Mouse (Mus musculus): ENCODE data around the gene Tmem206. TPM values are rescaled to one million over a fixed set of nuclear protein-coding genes. Genes with fewer than 3 reads are reported as not detected.

Gene Tmem206
- polyA plus RNA-seq, 1 experiment from 2014 or later, result 18.3 TPM

DNA sequence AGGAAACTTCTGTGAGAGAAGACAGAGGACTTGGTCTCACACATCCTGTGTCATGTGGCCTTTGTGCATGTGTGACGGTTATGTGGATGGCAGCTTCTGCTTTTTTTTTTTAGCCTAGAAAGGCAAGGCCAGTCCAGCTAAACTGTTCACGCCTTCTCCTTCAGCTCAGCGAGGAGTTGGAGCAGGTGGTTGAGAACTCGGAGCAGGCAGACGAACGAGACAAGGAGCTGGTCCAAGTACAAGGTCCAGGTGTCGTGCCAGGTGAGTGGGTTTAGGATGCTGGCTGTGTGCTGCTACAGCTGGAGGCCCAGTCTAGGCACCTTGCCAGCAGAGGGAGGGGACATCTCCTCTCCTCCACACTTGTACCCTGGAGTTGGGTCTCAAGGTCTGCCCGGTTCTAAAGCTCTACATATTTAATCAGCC lies 2.3 kb downstream of the Tmem206 start:
- no peak overlapping the region for H3K4me3 ChIP-seq
- 77% methylated on average over 8 of the region's 8 CpGs for WGBS
- H3K9ac ChIP-seq, result no peak overlapping the region
- no peak overlapping the region for H3K4me2 ChIP-seq
- peaks cover 24% of the 10 kb centered on the region for H3K4me1 ChIP-seq
- no peak for ATAC-seq (ENCODE audit: insufficient number of reproducible peaks, insufficient read depth, low FRiP score, low TSS enrichment, low read depth)
- no peaks in the 10 kb centered on the region for H3K27me3 ChIP-seq
- no peaks in the 10 kb centered on the region for H3K9me3 ChIP-seq
- H3K27ac ChIP-seq, result no peak overlapping the region
- 0 out of 2 replicates have a peak, but pooled peaks cover 8% of the 10 kb centered on the region for H3K36me3 ChIP-seq

DNA sequence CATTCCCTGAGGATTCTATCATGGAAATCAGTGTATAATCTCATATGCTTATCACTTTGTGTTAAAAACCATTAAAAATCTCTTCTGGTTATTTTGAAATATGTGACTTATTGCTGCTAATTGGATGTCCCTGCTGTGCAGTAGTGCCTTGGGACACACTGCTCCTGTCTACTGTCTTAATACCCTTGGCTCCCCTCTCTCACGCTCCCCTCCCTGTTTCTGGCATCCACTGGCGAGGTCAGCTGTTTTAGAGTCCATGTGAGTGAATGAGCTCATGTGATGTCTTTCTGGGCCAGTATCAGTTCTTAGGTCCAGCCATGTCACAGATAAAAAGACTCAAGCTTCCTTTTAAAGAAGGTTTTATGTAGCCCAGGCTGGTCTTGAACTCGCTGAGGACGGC lies 4.6 kb downstream of the Tmem206 start:
- Histone ChIP-seq H3K27me3 (no peaks in the 10 kb centered on the region), H3K9ac (no peak overlapping the region), H3K9me3 (no peaks in the 10 kb centered on the region), H3K27ac (no peak overlapping the region), H3K4me1 (peaks cover 22% of the 10 kb centered on the region), H3K4me2 (no peak overlapping the region), H3K4me3 (no peak overlapping the region), H3K36me3 (peaks cover 20% of the 10 kb centered on the region; the same call in 1 of the 2 replicates)
- 88% methylated on average over 4 of the region's 4 CpGs for WGBS
- no peak for ATAC-seq (ENCODE audit: insufficient number of reproducible peaks, insufficient read depth, low FRiP score, low TSS enrichment, low read depth)

DNA sequence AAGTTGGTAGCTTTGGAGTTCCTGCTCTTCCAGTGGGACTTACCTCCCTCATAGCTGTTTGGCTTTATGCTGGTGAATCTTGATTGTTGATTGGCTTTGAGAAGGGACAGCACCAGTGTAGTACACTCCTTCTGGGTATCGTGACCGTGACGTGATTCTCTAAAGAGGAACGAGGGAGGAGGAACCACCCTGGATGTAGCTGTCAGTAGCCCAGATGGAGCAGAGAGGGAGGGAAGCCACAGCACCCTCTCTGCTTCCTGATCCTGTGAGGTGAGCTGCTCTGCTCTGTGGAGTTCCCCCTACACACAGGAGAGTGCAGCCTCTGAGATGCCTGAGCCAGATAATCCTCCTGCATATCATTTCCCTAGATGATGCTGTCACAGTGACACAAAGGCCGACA lies 8.8 kb downstream of the Tmem206 start:
- Histone ChIP-seq H3K36me3 (peaks cover 45% of the 10 kb centered on the region), H3K9me3 (no peaks in the 10 kb centered on the region), H3K27me3 (no peaks in the 10 kb centered on the region), H3K27ac (no peak overlapping the region), H3K4me2 (no peak overlapping the region), H3K4me1 (no peaks in the 10 kb centered on the region), H3K4me3 (no peak overlapping the region), H3K9ac (no peak overlapping the region)
- no peak for ATAC-seq (ENCODE audit: insufficient number of reproducible peaks, insufficient read depth, low FRiP score, low TSS enrichment, low read depth)
- WGBS, result 82% methylated on average over 5 of the region's 5 CpGs

DNA sequence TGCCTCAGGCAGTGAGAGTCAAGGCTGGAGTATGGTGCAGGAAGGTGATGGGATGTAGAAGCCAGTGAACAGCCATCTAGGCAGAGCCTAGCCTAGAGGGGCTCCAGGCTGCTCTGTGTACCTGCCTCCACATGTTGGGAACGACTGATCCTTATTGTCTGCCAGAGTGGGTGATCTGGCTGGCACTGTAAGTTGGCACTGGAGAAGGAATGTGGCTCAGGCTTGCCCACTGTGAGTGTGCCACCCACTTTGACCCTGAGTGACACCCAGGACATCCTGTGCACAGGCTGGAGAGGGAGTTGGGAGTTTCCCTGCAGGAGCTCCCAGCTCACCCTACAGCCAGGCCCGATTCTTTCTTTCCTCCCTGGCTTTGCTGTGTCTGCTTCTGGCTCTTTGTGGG lies 14.2 kb downstream of the Tmem206 start:
- H3K27ac ChIP-seq, result no peak overlapping the region
- H3K4me2 ChIP-seq, result no peak overlapping the region
- H3K9ac ChIP-seq, result no peak overlapping the region
- ATAC-seq (ENCODE audit: insufficient number of reproducible peaks, insufficient read depth, low FRiP score, low TSS enrichment, low read depth), result no peak
- 87% methylated on average over 2 of the region's 2 CpGs for WGBS
- no peaks in the 10 kb centered on the region for H3K4me1 ChIP-seq
- H3K4me3 ChIP-seq, result no peak overlapping the region
- no peaks in the 10 kb centered on the region for H3K27me3 ChIP-seq
- H3K36me3 ChIP-seq, result peaks cover 71% of the 10 kb centered on the region
- H3K9me3 ChIP-seq, result no peaks in the 10 kb centered on the region

DNA sequence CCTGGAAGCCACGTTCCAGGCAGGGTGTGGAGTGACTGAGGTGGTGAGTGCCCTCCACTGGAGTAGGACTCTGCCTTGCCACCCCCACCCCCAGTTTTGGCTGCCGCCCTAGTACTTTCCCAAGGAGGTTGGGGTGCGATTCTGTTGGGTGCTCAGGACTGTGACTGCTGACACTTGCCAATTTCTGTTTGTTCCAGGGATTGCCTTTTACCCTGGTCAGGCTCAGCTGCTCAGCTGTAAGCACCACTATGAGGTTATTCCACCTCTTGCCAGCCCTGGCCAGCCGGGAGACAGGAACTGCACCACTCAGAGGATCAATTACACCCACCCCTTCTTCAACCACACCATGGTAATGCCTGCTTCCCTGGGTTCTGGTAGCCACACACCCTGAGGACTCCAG lies 14.8 kb downstream of the Tmem206 start:
- Histone ChIP-seq H3K9me3 (no peaks in the 10 kb centered on the region), H3K4me3 (no peak overlapping the region), H3K9ac (no peak overlapping the region), H3K36me3 (peaks cover 78% of the 10 kb centered on the region), H3K4me1 (no peaks in the 10 kb centered on the region), H3K27ac (no peak overlapping the region), H3K4me2 (no peak overlapping the region), H3K27me3 (no peaks in the 10 kb centered on the region)
- WGBS, result 89% methylated on average over 4 of the region's 4 CpGs
- ATAC-seq (ENCODE audit: insufficient number of reproducible peaks, insufficient read depth, low FRiP score, low TSS enrichment, low read depth), result no peak

DNA sequence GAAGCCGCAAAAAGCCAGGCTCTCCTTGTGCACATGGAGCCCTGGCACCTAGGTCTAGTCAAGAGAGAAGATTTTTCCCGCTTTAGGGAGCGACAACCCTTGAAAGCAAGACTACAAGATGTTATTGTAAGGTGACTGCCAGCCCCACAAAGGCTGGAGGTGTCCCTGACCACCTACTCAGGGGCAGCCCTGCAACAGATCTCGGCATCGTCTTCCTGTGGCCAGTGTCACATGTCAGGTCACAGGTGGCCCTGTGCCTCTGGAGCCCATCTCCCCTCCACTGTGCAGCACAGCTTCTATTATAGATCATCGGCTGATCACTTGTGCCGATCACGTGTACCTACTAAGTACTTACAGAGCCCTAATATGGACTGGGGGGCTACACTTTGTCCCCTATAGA lies 21.9 kb downstream of the Tmem206 start:
- peaks cover 65% of the 10 kb centered on the region for H3K36me3 ChIP-seq
- 90% methylated on average over 8 of the region's 8 CpGs for WGBS

DNA sequence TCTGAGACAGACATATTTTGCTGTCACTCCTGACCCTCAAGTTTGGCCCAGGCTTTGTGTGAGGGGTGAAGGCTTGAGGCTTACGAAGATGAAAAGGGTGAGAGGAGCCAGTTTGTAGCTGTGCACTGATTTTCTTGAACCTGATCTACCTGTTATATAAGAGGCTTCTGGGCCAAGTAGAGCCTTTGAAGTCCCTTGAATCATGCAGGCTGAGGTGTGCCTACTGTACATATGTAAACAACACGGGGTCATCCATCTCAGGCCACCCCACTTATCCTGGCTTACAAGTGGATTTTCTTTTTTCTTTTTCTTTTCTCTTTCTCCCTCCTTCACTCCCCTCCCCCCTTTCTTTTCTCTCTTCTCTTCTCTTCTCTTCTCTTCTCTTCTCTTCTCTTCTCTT lies 22.9 kb downstream of the Tmem206 start:
- H3K36me3 ChIP-seq, result peaks cover 55% of the 10 kb centered on the region

More for the DNA sequence above, 21.9 kb downstream of the Tmem206 start:
- no peak for ATAC-seq (ENCODE audit: insufficient number of reproducible peaks, insufficient read depth, low FRiP score, low TSS enrichment, low read depth)
- Histone ChIP-seq H3K4me1 (peaks cover 13% of the 10 kb centered on the region; the same call in 1 of the 2 replicates), H3K4me3 (no peak overlapping the region), H3K27ac (no peak overlapping the region), H3K4me2 (no peak overlapping the region), H3K27me3 (no peaks in the 10 kb centered on the region), H3K9ac (no peak overlapping the region), H3K9me3 (no peaks in the 10 kb centered on the region)

DNA sequence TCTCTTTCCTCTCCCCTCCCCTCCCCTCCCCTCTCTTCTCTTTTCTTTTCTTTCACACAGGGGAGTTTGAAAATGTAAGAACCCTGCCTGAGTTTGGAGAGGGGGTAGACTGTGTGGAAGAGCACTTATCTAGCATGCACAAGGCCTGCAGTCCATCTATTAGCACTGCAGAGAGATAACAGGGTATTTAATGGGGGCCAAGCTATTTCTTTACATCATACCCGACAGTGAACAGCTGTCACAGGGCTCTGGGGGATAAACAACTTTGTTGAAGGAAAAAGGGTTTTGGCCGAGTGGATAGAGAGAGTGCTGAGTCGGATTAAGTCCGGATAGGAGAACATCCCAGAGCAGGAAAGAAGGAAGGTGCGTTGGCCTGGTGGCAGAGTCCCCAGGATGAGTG lies 23.3 kb downstream of the Tmem206 start:
- ATAC-seq (ENCODE audit: insufficient number of reproducible peaks, insufficient read depth, low FRiP score, low TSS enrichment, low read depth), result no peak
- Histone ChIP-seq H3K9me3 (no peaks in the 10 kb centered on the region), H3K36me3 (peaks cover 55% of the 10 kb centered on the region)

More for the DNA sequence above, 22.9 kb downstream of the Tmem206 start:
- H3K4me3 ChIP-seq, result no peak overlapping the region
- H3K9me3 ChIP-seq, result no peaks in the 10 kb centered on the region
- no peak overlapping the region for H3K9ac ChIP-seq
- WGBS, result 77% methylated on average over 2 of the region's 2 CpGs
- no peak overlapping the region for H3K27ac ChIP-seq
- H3K4me2 ChIP-seq, result no peak overlapping the region
- H3K4me1 ChIP-seq, result peaks cover 20% of the 10 kb centered on the region
- no peaks in the 10 kb centered on the region for H3K27me3 ChIP-seq
- no peak for ATAC-seq (ENCODE audit: insufficient number of reproducible peaks, insufficient read depth, low FRiP score, low TSS enrichment, low read depth)

DNA sequence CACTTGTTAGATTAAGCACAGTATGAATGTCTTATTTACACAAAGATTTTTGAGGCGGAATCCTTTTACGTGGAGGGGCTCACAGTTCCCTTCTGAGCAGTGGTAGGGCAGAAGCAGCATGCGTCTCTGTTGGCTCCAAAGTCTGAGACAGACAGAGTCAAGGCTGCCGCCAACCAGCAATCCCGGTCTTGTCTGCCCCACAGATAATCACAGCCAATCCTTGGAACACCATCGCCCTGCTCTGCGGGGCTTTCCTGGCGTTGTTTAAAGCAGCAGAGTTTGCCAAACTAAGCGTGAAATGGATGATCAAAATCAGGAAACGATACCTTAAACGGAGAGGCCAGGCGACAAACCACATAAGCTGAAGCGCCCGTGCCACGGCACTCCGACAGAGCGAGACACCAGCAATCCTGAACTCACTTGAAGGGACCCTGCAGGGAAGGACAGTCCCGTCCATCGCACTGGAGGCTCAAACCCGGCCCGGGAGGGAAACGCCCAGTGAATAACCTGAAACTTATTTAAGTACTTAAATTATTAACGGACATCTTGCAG lies 23.9 kb downstream of the Tmem206 start:
- 57% methylated on average over 23 of the region's 23 CpGs for WGBS
- Histone ChIP-seq H3K27me3 (no peaks in the 10 kb centered on the region), H3K36me3 (peaks cover 57% of the 10 kb centered on the region), H3K4me2 (no peak overlapping the region), H3K4me1 (peaks cover 29% of the 10 kb centered on the region), H3K9ac (0 out of 2 replicates have a peak overlapping the region, but pooled peaks have one; percentile 21), H3K27ac (0 out of 2 replicates have a peak overlapping the region, but pooled peaks have one; percentile 4), H3K4me3 (no peak overlapping the region), H3K9me3 (no peaks in the 10 kb centered on the region)
- no peak for ATAC-seq (ENCODE audit: insufficient number of reproducible peaks, insufficient read depth, low FRiP score, low TSS enrichment, low read depth)

More for the DNA sequence above, 23.3 kb downstream of the Tmem206 start:
- H3K9ac ChIP-seq, result no peak overlapping the region
- H3K4me3 ChIP-seq, result no peak overlapping the region
- H3K4me2 ChIP-seq, result no peak overlapping the region
- 0 out of 2 replicates have a peak overlapping the region, but pooled peaks have one; percentile 4 for H3K27ac ChIP-seq
- 61% methylated on average over 5 of the region's 5 CpGs for WGBS
- no peaks in the 10 kb centered on the region for H3K27me3 ChIP-seq
- H3K4me1 ChIP-seq, result peaks cover 24% of the 10 kb centered on the region

DNA sequence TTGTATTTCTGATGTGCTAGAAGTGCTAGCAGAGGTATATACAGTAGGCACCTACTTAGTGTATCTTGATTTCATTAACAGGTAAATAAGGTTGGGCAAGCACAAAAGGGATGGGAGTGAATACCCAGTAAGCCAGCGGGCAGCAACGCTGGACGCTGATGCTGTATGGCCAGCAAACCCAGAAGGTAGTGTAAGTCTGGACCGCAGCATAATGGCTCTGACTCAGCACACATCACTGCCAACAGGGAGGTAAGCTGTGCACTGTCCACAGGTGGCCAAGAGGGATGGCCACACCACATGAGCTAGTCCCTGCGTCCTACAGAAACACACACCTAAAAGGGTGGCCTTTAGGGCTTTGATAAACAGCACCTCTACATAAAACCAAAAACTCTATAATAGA lies 24.6 kb downstream of the Tmem206 start:
- H3K27me3 ChIP-seq, result no peaks in the 10 kb centered on the region
- no peak overlapping the region for H3K27ac ChIP-seq
- WGBS, result 94% methylated on average over 5 of the region's 5 CpGs
- H3K36me3 ChIP-seq, result peaks cover 57% of the 10 kb centered on the region
- no peak overlapping the region for H3K9ac ChIP-seq
- ATAC-seq (ENCODE audit: insufficient number of reproducible peaks, insufficient read depth, low FRiP score, low TSS enrichment, low read depth), result no peak
- H3K4me3 ChIP-seq, result no peak overlapping the region
- H3K9me3 ChIP-seq, result no peaks in the 10 kb centered on the region
- no peak overlapping the region for H3K4me2 ChIP-seq
- H3K4me1 ChIP-seq, result peaks cover 29% of the 10 kb centered on the region

DNA sequence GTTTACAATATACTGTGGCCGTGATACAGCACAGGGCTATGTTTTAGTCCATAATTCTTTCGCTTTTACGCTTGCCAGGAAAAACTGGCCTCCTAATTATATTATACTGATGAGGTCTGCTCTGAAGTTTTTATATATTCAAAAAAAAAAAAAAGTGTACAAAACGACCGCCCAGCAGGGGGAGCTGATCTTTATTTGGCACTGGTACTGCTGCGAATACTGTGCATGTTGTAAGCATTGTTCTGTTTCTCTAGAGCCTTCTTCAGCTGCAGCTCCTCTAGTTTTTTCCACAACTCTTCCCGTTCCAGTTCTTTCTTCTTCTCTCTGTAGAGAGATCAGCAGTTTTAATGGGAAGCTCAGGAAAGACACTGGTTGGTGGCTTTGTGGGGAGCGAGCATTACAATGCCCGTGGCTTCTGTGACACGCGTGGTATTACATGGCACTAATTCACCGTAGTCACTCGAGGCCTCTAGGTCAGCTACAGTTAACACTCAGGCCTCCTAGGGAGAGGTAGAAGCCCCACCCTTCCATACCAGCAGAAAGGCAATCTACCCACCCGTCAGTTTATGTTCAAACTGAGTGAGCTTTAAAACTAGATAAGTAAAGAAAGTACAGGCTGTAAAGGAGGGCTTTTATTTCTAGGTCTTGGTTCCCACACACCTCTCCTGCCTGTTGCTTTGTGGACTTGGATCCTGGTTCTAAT lies 27.2 kb downstream of the Tmem206 start:
- no peak overlapping the region for H3K9ac ChIP-seq
- 45% methylated on average over 14 of the region's 14 CpGs for WGBS
- no peaks in the 10 kb centered on the region for H3K27me3 ChIP-seq
- H3K36me3 ChIP-seq, result peaks cover 45% of the 10 kb centered on the region
- no peak overlapping the region for H3K4me2 ChIP-seq
- peaks cover 41% of the 10 kb centered on the region for H3K4me1 ChIP-seq
- no peak for ATAC-seq (ENCODE audit: insufficient number of reproducible peaks, insufficient read depth, low FRiP score, low TSS enrichment, low read depth)
- peak overlapping the region; percentile 82 for H3K27ac ChIP-seq
- H3K4me3 ChIP-seq, result no peak overlapping the region
- H3K9me3 ChIP-seq, result no peaks in the 10 kb centered on the region

DNA sequence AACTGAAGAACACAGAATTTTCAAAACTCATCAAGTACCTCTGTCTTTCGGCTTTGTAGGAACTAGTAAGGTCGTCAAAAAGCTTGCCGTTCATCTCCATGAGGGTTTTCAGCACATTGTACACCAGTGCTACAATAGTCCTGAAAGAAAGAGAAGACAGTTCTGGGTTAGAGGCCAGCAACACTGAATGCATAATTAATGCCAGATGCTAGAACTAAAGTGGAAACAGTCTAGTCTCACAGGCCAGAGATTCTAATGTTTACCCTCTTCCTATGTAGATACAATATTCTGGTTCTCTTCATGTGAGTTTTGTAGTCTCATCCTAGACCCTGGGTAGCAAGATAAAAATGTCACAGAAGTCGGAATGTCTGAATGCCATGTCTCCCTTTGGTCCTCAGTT lies 28.1 kb downstream of the Tmem206 start:
- 39% methylated on average over 4 of the region's 4 CpGs for WGBS
- Histone ChIP-seq H3K27ac (peak overlapping the region; percentile 82; the same call in 1 of the 2 replicates), H3K27me3 (no peaks in the 10 kb centered on the region), H3K4me3 (no peak overlapping the region), H3K4me2 (no peak overlapping the region), H3K36me3 (peaks cover 42% of the 10 kb centered on the region), H3K4me1 (peaks cover 45% of the 10 kb centered on the region), H3K9me3 (no peaks in the 10 kb centered on the region), H3K9ac (no peak overlapping the region)
- ATAC-seq (ENCODE audit: insufficient number of reproducible peaks, insufficient read depth, low FRiP score, low TSS enrichment, low read depth), result no peak
